Mouse (Mus musculus): ENCODE data around the gene Gart. TPM values are rescaled to one million over a fixed set of nuclear protein-coding genes. Genes with fewer than 3 reads are reported as not detected.

The Gart gene
- polyA plus RNA-seq, 1 experiment from 2014 or later = 95.7 TPM

- ATAC-seq = no peak
- Histone ChIP-seq H3K4me2 (no peak overlapping the region), H3K4me3 (no peak overlapping the region), H3K27me3 (peaks cover 11% of the 10 kb centered on the region), H3K9ac (no peak overlapping the region), H3K27ac (no peak overlapping the region), H3K4me1 (peaks cover 18% of the 10 kb centered on the region), H3K36me3 (ENCODE audit: poor library complexity, severe bottlenecking) (no peaks in the 10 kb centered on the region), H3K9me3 (replicated peaks) (no peaks in the 10 kb centered on the region)
Observed at GRCm38 (mm10) chr16:91599242-91599641, 47.5 kb downstream of the Gart start.

GRCm38 (mm10) chr16:91597672-91598010 is 49.1 kb downstream of the Gart start, which contains the start of gene Tmem50b:
Gene Tmem50b, minus strand, starts transcription at chr16:91597800.
- Histone ChIP-seq H3K4me3 (peak within 1 kb of the TSS; percentile 78), H3K9ac (peak within 1 kb of the TSS; percentile 86), H3K9me3 (replicated peaks) (no peaks in the 10 kb centered on the region), H3K36me3 (ENCODE audit: poor library complexity, severe bottlenecking) (0 out of 2 replicates have a peak, but pooled peaks cover 1% of the 10 kb centered on the region), H3K27ac (peak within 1 kb of the TSS; percentile 32), H3K4me2 (peak within 1 kb of the TSS; percentile 80), H3K4me1 (peaks cover 18% of the 10 kb centered on the region), H3K27me3 (peaks cover 11% of the 10 kb centered on the region)
- peak; percentile 99 for ATAC-seq
- WGBS = under 1% methylated on average over 34 of the region's 34 CpGs

GRCm38 (mm10) chr16:91596779-91597671 is 49.7 kb downstream of the Gart start:
- Histone ChIP-seq H3K4me1 (peaks cover 18% of the 10 kb centered on the region), H3K4me2 (peak overlapping the region; percentile 80), H3K27ac (peak overlapping the region; percentile 32), H3K36me3 (ENCODE audit: poor library complexity, severe bottlenecking) (0 out of 2 replicates have a peak, but pooled peaks cover 7% of the 10 kb centered on the region), H3K9me3 (replicated peaks) (no peaks in the 10 kb centered on the region), H3K27me3 (peaks cover 11% of the 10 kb centered on the region), H3K9ac (peak overlapping the region; percentile 86), H3K4me3 (peak overlapping the region; percentile 78)
- 0 out of 2 replicates have a peak, but pooled peaks have one; percentile 0 for ATAC-seq
- 1% methylated on average over 63 of the region's 75 CpGs for WGBS

- H3K4me2 ChIP-seq = peak overlapping the region; percentile 80
- peak overlapping the region; percentile 86 for H3K9ac ChIP-seq
- no peak overlapping the region for H3K27ac ChIP-seq
- peaks cover 10% of the 10 kb centered on the region for H3K27me3 ChIP-seq
- H3K4me1 ChIP-seq = peaks cover 18% of the 10 kb centered on the region
- no peak for ATAC-seq
- H3K36me3 ChIP-seq (ENCODE audit: poor library complexity, severe bottlenecking) = 0 out of 2 replicates have a peak, but pooled peaks cover 10% of the 10 kb centered on the region
- 18% methylated on average over 9 of the region's 9 CpGs for WGBS
- H3K9me3 ChIP-seq (replicated peaks) = no peaks in the 10 kb centered on the region
- H3K4me3 ChIP-seq = peak overlapping the region; percentile 78
Observed at GRCm38 (mm10) chr16:91596397-91596778, 50.4 kb downstream of the Gart start.

- no peak overlapping the region for H3K9ac ChIP-seq
- no peak overlapping the region for H3K27ac ChIP-seq
- ATAC-seq = peak; percentile 26; the same call in 1 of the 2 replicates
- H3K4me1 ChIP-seq = peaks cover 18% of the 10 kb centered on the region
- peak overlapping the region; percentile 17 for H3K4me2 ChIP-seq
- peaks cover 8% of the 10 kb centered on the region for H3K27me3 ChIP-seq
- H3K9me3 ChIP-seq (replicated peaks) = no peaks in the 10 kb centered on the region
- 80% methylated on average over 6 of the region's 6 CpGs for WGBS
- H3K4me3 ChIP-seq = no peak overlapping the region
- 0 out of 2 replicates have a peak, but pooled peaks cover 10% of the 10 kb centered on the region for H3K36me3 ChIP-seq (ENCODE audit: poor library complexity, severe bottlenecking)
Observed at GRCm38 (mm10) chr16:91595076-91595475, 51.7 kb downstream of the Gart start.

GRCm38 (mm10) chr16:91593262-91593661 is 53.5 kb downstream of the Gart start:
- Histone ChIP-seq H3K4me1 (peaks cover 18% of the 10 kb centered on the region), H3K4me2 (no peak overlapping the region), H3K27ac (no peak overlapping the region), H3K9me3 (replicated peaks) (no peaks in the 10 kb centered on the region), H3K4me3 (no peak overlapping the region), H3K9ac (no peak overlapping the region), H3K27me3 (no peaks in the 10 kb centered on the region), H3K36me3 (ENCODE audit: poor library complexity, severe bottlenecking) (0 out of 2 replicates have a peak, but pooled peaks cover 10% of the 10 kb centered on the region)
- no peak for ATAC-seq
- 83% methylated on average over 3 of the region's 3 CpGs for WGBS

GRCm38 (mm10) chr16:91592162-91592561 is 54.6 kb downstream of the Gart start:
- 82% methylated on average over 8 of the region's 8 CpGs for WGBS
- H3K9ac ChIP-seq = no peak overlapping the region
- H3K4me1 ChIP-seq = peaks cover 23% of the 10 kb centered on the region
- ATAC-seq = no peak
- no peak overlapping the region for H3K27ac ChIP-seq
- H3K4me3 ChIP-seq = no peak overlapping the region
- no peaks in the 10 kb centered on the region for H3K27me3 ChIP-seq
- H3K4me2 ChIP-seq = no peak overlapping the region
- H3K36me3 ChIP-seq (ENCODE audit: poor library complexity, severe bottlenecking) = 0 out of 2 replicates have a peak, but pooled peaks cover 10% of the 10 kb centered on the region
- no peaks in the 10 kb centered on the region for H3K9me3 ChIP-seq (replicated peaks)

- no peak overlapping the region for H3K27ac ChIP-seq
- H3K4me2 ChIP-seq = no peak overlapping the region
- peaks cover 31% of the 10 kb centered on the region for H3K36me3 ChIP-seq (ENCODE audit: poor library complexity, severe bottlenecking)
- 89% methylated on average over 3 of the region's 3 CpGs for WGBS
- no peak overlapping the region for H3K4me3 ChIP-seq
- no peak for ATAC-seq
- no peaks in the 10 kb centered on the region for H3K9me3 ChIP-seq (replicated peaks)
- H3K9ac ChIP-seq = no peak overlapping the region
- peaks cover 5% of the 10 kb centered on the region for H3K4me1 ChIP-seq
- no peaks in the 10 kb centered on the region for H3K27me3 ChIP-seq
Observed at GRCm38 (mm10) chr16:91588703-91589102, 58.0 kb downstream of the Gart start.

GRCm38 (mm10) chr16:91587730-91588453 is 58.9 kb downstream of the Gart start:
- H3K4me3 ChIP-seq = no peak overlapping the region
- no peak overlapping the region for H3K27ac ChIP-seq
- H3K36me3 ChIP-seq (ENCODE audit: poor library complexity, severe bottlenecking) = peaks cover 31% of the 10 kb centered on the region
- WGBS = 54% methylated on average over 6 of the region's 6 CpGs
- no peaks in the 10 kb centered on the region for H3K27me3 ChIP-seq
- H3K4me2 ChIP-seq = no peak overlapping the region
- H3K9me3 ChIP-seq (replicated peaks) = no peaks in the 10 kb centered on the region
- H3K9ac ChIP-seq = no peak overlapping the region
- H3K4me1 ChIP-seq = peaks cover 5% of the 10 kb centered on the region
- no peak for ATAC-seq

GRCm38 (mm10) chr16:91586244-91586643 is 60.5 kb downstream of the Gart start:
- Histone ChIP-seq H3K27me3 (no peaks in the 10 kb centered on the region), H3K4me1 (peaks cover 5% of the 10 kb centered on the region), H3K9me3 (replicated peaks) (no peaks in the 10 kb centered on the region), H3K9ac (no peak overlapping the region), H3K4me2 (no peak overlapping the region), H3K4me3 (no peak overlapping the region), H3K36me3 (ENCODE audit: poor library complexity, severe bottlenecking) (peaks cover 25% of the 10 kb centered on the region), H3K27ac (no peak overlapping the region)
- no peak for ATAC-seq
- 95% methylated on average over 6 of the region's 6 CpGs for WGBS

- H3K36me3 ChIP-seq (ENCODE audit: poor library complexity, severe bottlenecking) = peaks cover 31% of the 10 kb centered on the region
- no peak overlapping the region for H3K9ac ChIP-seq
- no peak for ATAC-seq
- H3K4me1 ChIP-seq = peaks cover 5% of the 10 kb centered on the region
- H3K9me3 ChIP-seq (replicated peaks) = no peaks in the 10 kb centered on the region
- 95% methylated on average over 5 of the region's 5 CpGs for WGBS
- no peak overlapping the region for H3K4me3 ChIP-seq
- H3K27ac ChIP-seq = no peak overlapping the region
- H3K4me2 ChIP-seq = no peak overlapping the region
- H3K27me3 ChIP-seq = no peaks in the 10 kb centered on the region
Observed at GRCm38 (mm10) chr16:91585617-91586016, 61.1 kb downstream of the Gart start.

GRCm38 (mm10) chr16:91582307-91582706 is 64.4 kb downstream of the Gart start:
- Histone ChIP-seq H3K9ac (no peak overlapping the region), H3K9me3 (replicated peaks) (no peaks in the 10 kb centered on the region), H3K27ac (no peak overlapping the region), H3K4me1 (0 out of 2 replicates have a peak, but pooled peaks cover 6% of the 10 kb centered on the region), H3K4me3 (no peak overlapping the region), H3K36me3 (ENCODE audit: poor library complexity, severe bottlenecking) (peaks cover 34% of the 10 kb centered on the region), H3K4me2 (no peak overlapping the region), H3K27me3 (no peaks in the 10 kb centered on the region)
- ATAC-seq = no peak
- 68% methylated on average over 2 of the region's 2 CpGs for WGBS
